Mouse (Mus musculus) megakaryocyte-erythroid progenitor cell, adult 5 weeks (primary cell): ENCODE data around the gene Eci3. TPM values are rescaled to one million over a fixed set of nuclear protein-coding genes. Genes with fewer than 3 reads are reported as not detected.

Experiments
- polyA plus RNA-seq: library from polyadenylated mRNA; stranded (reverse); fragments of >175 nt; gene quantifications from 2 replicates; pipeline ENCODE4 v1.2.3, GENCODE M21; 2012

Gene Eci3
- not detected in 2 replicates for polyA plus RNA-seq

DNA sequence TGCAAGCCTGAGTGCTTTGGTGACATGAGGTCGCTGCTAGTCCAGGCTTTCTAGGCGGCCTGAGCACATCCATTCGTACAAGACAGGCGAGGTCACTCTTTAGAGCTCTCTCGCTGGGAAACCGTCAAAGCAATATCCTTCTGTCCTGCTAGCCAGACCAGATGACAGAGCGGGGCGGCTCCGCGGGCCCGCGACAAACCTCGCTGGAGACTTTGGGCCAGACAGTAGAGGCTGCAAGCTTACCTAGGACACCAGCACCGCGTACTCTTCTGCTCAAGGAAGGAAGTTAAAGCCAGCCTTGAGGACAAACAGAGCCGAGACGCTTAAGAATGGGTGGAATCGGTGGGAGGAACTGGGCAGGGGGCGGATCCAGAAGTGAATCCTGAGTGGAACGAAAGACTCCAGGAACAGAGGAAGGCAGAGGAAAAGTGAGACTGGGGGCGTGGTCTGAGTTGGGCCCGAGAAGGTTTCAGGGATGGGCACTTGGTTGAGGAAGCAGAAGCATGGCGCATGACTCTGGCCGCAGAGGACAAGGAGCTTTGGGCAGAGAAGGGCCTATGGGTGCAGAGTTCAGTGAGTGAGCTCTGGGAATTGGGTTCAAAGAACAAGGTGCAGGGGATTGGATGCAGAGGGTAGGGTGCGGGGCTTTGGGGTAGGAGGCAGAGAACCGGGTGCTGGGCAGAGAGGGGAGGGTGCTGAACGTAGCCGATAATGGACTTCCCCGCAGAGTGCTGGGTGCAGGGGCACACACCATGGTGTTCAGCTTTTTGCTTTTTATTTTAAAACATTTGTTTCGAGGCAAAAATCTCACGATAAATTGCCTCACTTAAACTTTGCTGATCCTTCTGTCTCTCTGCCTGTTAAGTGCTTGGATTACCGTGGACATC is at the start of gene Eci3:
Eci3 (minus strand) TSS at position 300 of the 887 bp plus-strand sequence.

DNA sequence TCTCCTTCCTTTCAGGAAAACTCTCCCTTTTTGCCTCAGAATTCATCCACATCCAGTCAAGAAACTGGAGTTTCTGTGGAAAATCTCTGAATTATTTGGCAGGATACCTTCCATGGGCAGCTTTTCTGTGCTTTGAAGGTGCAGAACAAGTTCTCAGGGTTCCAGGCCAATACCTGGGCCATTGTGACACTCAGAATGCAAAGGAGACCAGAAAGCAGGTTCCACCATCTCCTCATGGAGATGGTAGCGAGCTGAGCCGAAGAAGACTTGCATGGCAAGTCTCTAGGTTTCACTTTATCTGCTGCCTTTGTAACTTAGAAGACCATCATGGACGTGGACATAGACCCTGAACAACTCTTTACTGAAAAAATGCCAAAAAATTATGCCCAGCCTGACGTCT is 39.4 kb downstream of the Eci3 start, which contains the start of the genes Fam217a and 4933417A18Rik:
Fam217a (minus strand) TSS at position 101 of the 400 bp plus-strand sequence.
4933417A18Rik (plus strand) TSS at position 200 of the 400 bp plus-strand sequence.

Other genes starting within 250 kb of the Eci3 start
- not detected in 2 replicates for gene Fam50b, start 229.0 kb downstream of the Eci3 start, polyA plus RNA-seq
- gene Prpf4b, start 88.5 kb downstream of the Eci3 start, polyA plus RNA-seq = 24.0 and 34.5 TPM in 2 replicates
- 0.16 and 0.66 TPM in 2 replicates for gene Fam217a, start 39.5 kb downstream of the Eci3 start, polyA plus RNA-seq
- gene 4933417A18Rik, start 39.4 kb downstream of the Eci3 start, polyA plus RNA-seq = not detected in 2 replicates
- 13.7 and 15.0 TPM in 2 replicates for gene Eci2, start 63.3 kb upstream of the Eci3 start, polyA plus RNA-seq